Comparison of ENCODE assay signal across 26 mouse cellular contexts in genomic region chr11:70828975-70829615, GRCm38 (mm10). TPM values are rescaled to one million over a fixed set of nuclear protein-coding genes. Genes with fewer than 3 reads are reported as not detected.
DNase-seq lines count a peak whose midpoint lies in the region; ATAC-seq and TF ChIP-seq lines count a peak whose summit lies in the region.
"Had no signal": no experiment of that assay in that cellular context is flagged by ENCODE, and none has a peak within 500 bp of the region (broad histone marks: within the 10 kb centered on the region; RNA-seq: fewer than 3 reads in every experiment).

No protein-coding gene starts in this region.

- WGBS in embryonic facial prominence, embryonic 14.5 days: 48% methylated on average over 11 of the region's 11 CpGs
- 49% methylated on average over 11 of the region's 11 CpGs for WGBS in intestine, postnatal 0 days
- WGBS in lung, postnatal 0 days: 64% methylated on average over 11 of the region's 11 CpGs

- ATAC-seq in embryonic facial prominence, embryonic 14.5 days (ENCODE audit: low read depth): no peak
- peak; percentile 54; the same call in 1 of the 2 replicates for ATAC-seq in intestine, postnatal 0 days
- no peak for ATAC-seq in lung, postnatal 0 days
- ATAC-seq: forebrain, embryonic 16.5 days had no signal

- H3K79me3 ChIP-seq in C2C12 (ENCODE audit: low read depth): no peaks in the 10 kb centered on the region

- no peak overlapping the region for H3K4me3 ChIP-seq in C2C12 (ENCODE audit: insufficient read depth, poor library complexity, severe bottlenecking)
- no peak overlapping the region for H3K4me3 ChIP-seq in embryonic facial prominence, embryonic 14.5 days (ENCODE audit: low read depth, low read length)
- H3K4me3 ChIP-seq in intestine, postnatal 0 days (ENCODE audit: low read depth, low read length): no peak overlapping the region
- H3K4me3 ChIP-seq in lung, postnatal 0 days (ENCODE audit: low read depth, low read length): no peak overlapping the region
- H3K4me3 ChIP-seq: embryonic facial prominence, embryonic 13.5 days; hindbrain, embryonic 15.5 days; lung, embryonic 15.5 days; midbrain, embryonic 10.5 days had no signal

- no peaks in the 10 kb centered on the region for H3K36me3 ChIP-seq in C2C12 (ENCODE audit: control insufficient read depth, insufficient read depth)
- no peaks in the 10 kb centered on the region for H3K36me3 ChIP-seq in embryonic facial prominence, embryonic 14.5 days (ENCODE audit: control insufficient read depth, insufficient read depth, low read length)
- H3K36me3 ChIP-seq in intestine, postnatal 0 days (ENCODE audit: control insufficient read depth, insufficient read depth): no peaks in the 10 kb centered on the region
- no peaks in the 10 kb centered on the region for H3K36me3 ChIP-seq in lung, postnatal 0 days (ENCODE audit: insufficient read depth, low read length)
- H3K36me3 ChIP-seq: embryonic facial prominence, embryonic 13.5 days; hindbrain, embryonic 15.5 days; lung, embryonic 15.5 days; midbrain, embryonic 10.5 days had no signal

- peak; percentile 56 for DNase-seq in heart, adult 11 months
- no peak for DNase-seq in heart, adult 8-10 months (ENCODE audit: low spot score)
- DNase-seq in embryonic facial prominence, embryonic 14.5 days (ENCODE audit: low spot score): peak; percentile 19
- DNase-seq in lung, postnatal 0 days (ENCODE audit: low spot score): no peak
- no peak for DNase-seq in lung, postnatal 36 days
- no peak for DNase-seq in gastrocnemius, postnatal 14 days
- DNase-seq: adrenal gland, postnatal 25 days; B cell, adult 2 months; cerebellum, postnatal 10 days; kidney, postnatal 4 days; layer of hippocampus, adult 9-11 months; thymus, postnatal 14 days had no signal

- no peak overlapping the region for H3K27ac ChIP-seq in embryonic facial prominence, embryonic 14.5 days (replicated peaks; ENCODE audit: low read depth, low read length)
- H3K27ac ChIP-seq in intestine, postnatal 0 days (ENCODE audit: low read depth, low read length): no peak overlapping the region
- no peak overlapping the region for H3K27ac ChIP-seq in lung, postnatal 0 days (ENCODE audit: low read length)
- H3K27ac ChIP-seq: embryonic facial prominence, embryonic 13.5 days; hindbrain, embryonic 15.5 days; liver, embryonic 14.5 days; lung, embryonic 15.5 days; macrophage; midbrain, embryonic 10.5 days had no signal

- no peaks in the 10 kb centered on the region for H3K79me2 ChIP-seq in C2C12 (ENCODE audit: control insufficient read depth, insufficient read depth)

- no peak overlapping the region for H3K9ac ChIP-seq in embryonic facial prominence, embryonic 14.5 days (ENCODE audit: low read depth, low read length)
- no peak overlapping the region for H3K9ac ChIP-seq in intestine, postnatal 0 days (ENCODE audit: low read depth, low read length)
- H3K9ac ChIP-seq in lung, postnatal 0 days (replicated peaks; ENCODE audit: low read depth): no peak overlapping the region
- H3K9ac ChIP-seq: embryonic facial prominence, embryonic 13.5 days; hindbrain, embryonic 15.5 days; liver, embryonic 14.5 days; lung, embryonic 15.5 days had no signal

- no peaks in the 10 kb centered on the region for H3K4me1 ChIP-seq in embryonic facial prominence, embryonic 14.5 days (ENCODE audit: control insufficient read depth, insufficient read depth, low read length)
- no peaks in the 10 kb centered on the region for H3K4me1 ChIP-seq in intestine, postnatal 0 days (replicated peaks; ENCODE audit: control insufficient read depth, insufficient read depth, low read length)
- no peaks in the 10 kb centered on the region for H3K4me1 ChIP-seq in lung, postnatal 0 days (ENCODE audit: insufficient read depth, low read depth, low read length)
- H3K4me1 ChIP-seq: embryonic facial prominence, embryonic 13.5 days; hindbrain, embryonic 15.5 days; lung, embryonic 15.5 days; midbrain, embryonic 10.5 days had no signal

- no peak for TF ChIP-seq EP300 in lung, postnatal 0 days (IDR thresholded peaks at IDR 0.05)

- H3K9me3 ChIP-seq in embryonic facial prominence, embryonic 14.5 days (ENCODE audit: control insufficient read depth, low read length): no peaks in the 10 kb centered on the region
- H3K9me3 ChIP-seq in intestine, postnatal 0 days (ENCODE audit: control insufficient read depth): no peaks in the 10 kb centered on the region
- no peaks in the 10 kb centered on the region for H3K9me3 ChIP-seq in lung, postnatal 0 days (ENCODE audit: low read length)
- H3K9me3 ChIP-seq: embryonic facial prominence, embryonic 13.5 days; hindbrain, embryonic 15.5 days; lung, embryonic 15.5 days had no signal

- H3K4me2 ChIP-seq in embryonic facial prominence, embryonic 14.5 days (ENCODE audit: low read depth, low read length): no peak overlapping the region
- no peak overlapping the region for H3K4me2 ChIP-seq in intestine, postnatal 0 days (replicated peaks; ENCODE audit: low read depth)
- H3K4me2 ChIP-seq in lung, postnatal 0 days (replicated peaks; ENCODE audit: low read depth, low read length): no peak overlapping the region
- H3K4me2 ChIP-seq: embryonic facial prominence, embryonic 13.5 days; heart, embryonic 11.5 days; hindbrain, embryonic 15.5 days; lung, embryonic 15.5 days had no signal

- H3ac ChIP-seq in C2C12 (ENCODE audit: control insufficient read depth, insufficient read length, low read depth): no peak overlapping the region

- intact Hi-C loops in gastrocnemius, postnatal 14 days (cut with DNase I; ENCODE audit: low total_unique reads): no loop called here

- no peaks in the 10 kb centered on the region for H3K27me3 ChIP-seq in C2C12 (ENCODE audit: control insufficient read depth, insufficient read depth, insufficient read length)
- no peaks in the 10 kb centered on the region for H3K27me3 ChIP-seq in embryonic facial prominence, embryonic 14.5 days (replicated peaks; ENCODE audit: control insufficient read depth, insufficient read depth, low read length)
- no peaks in the 10 kb centered on the region for H3K27me3 ChIP-seq in intestine, postnatal 0 days (replicated peaks; ENCODE audit: control insufficient read depth, insufficient read depth, low read length)
- no peaks in the 10 kb centered on the region for H3K27me3 ChIP-seq in lung, postnatal 0 days (replicated peaks; ENCODE audit: insufficient read depth, low read length)
- H3K27me3 ChIP-seq: embryonic facial prominence, embryonic 13.5 days; hindbrain, embryonic 15.5 days; lung, embryonic 15.5 days had no signal

- no peak for TF ChIP-seq CTCF in C2C12 (IDR thresholded peaks at IDR 0.05; ENCODE audit: control insufficient read depth, insufficient read depth, insufficient read length)
- TF ChIP-seq CTCF in intestine, postnatal 0 days (IDR thresholded peaks at IDR 0.05; ENCODE audit: low read depth): no peak
- no peak for TF ChIP-seq CTCF in lung, postnatal 0 days (IDR thresholded peaks at IDR 0.05)

TF ChIP-seq in C2C12, 6 proteins besides CTCF, POLR2A, EP300 and RAD21:
- no peak for TF ChIP-seq FOSL1 (IDR thresholded peaks at IDR 0.05; ENCODE audit: insufficient read depth, low read length, poor library complexity, severe bottlenecking)
- TF ChIP-seq MAX (IDR thresholded peaks at IDR 0.05): no peak
- no peak for TF ChIP-seq MYOG (IDR thresholded peaks at IDR 0.05; ENCODE audit: control insufficient read depth, extremely low read depth, insufficient read length)
- no peak for TF ChIP-seq USF1 (IDR thresholded peaks at IDR 0.05; ENCODE audit: low read depth)
- no peak for TF ChIP-seq MYOD1 (IDR thresholded peaks at IDR 0.05; ENCODE audit: control insufficient read depth, insufficient read length, low read depth)
- peak; percentile 84 for TF ChIP-seq CEBPB (IDR thresholded peaks at IDR 0.05; ENCODE audit: low read depth)
TF ChIP-seq in C2C12: peak in this region for 1.

RNA-seq across cellular contexts. Expression of gene Rabep1, which starts 15.5 kb away (rescaled TPM):
- total RNA-seq in heart, adult 8-10 months (2022): 10 to 100 TPM; 35.9 to 40.8 (median 36.5) TPM
- polyA plus RNA-seq in C2C12 (2012; fragmentation: generic; extraction: Trizol): 11.9 TPM
- polyA plus RNA-seq in embryonic facial prominence, embryonic 14.5 days (2014; fragmentation: Nextera tagmentation; extraction: Ambion mirVana): 29.4 and 31.8 TPM in 2 replicates
- polyA plus RNA-seq in intestine, postnatal 0 days (2015; fragmentation: Nextera tagmentation; extraction: Ambion mirVana): 90.9 and 104 TPM in 2 replicates
- polyA plus RNA-seq in lung, postnatal 0 days (2015; fragmentation: Nextera tagmentation; extraction: Ambion mirVana): 35.3 and 35.6 TPM in 2 replicates
- 10 to 100 TPM; 22.7 to 24.3 TPM for total RNA-seq in gastrocnemius, postnatal 14 days (2021)

RNA-seq across cellular contexts. Expression of gene Scimp, which starts 16.7 kb away (rescaled TPM):
- under 1 TPM; 0.25 to 0.97 (median 0.53) TPM for total RNA-seq in heart, adult 8-10 months (2022)
- not detected for polyA plus RNA-seq in C2C12 (2012; fragmentation: generic; extraction: Trizol)
- 0.50 and 0.83 TPM in 2 replicates for polyA plus RNA-seq in embryonic facial prominence, embryonic 14.5 days (2014; fragmentation: Nextera tagmentation; extraction: Ambion mirVana)
- polyA plus RNA-seq in intestine, postnatal 0 days (2015; fragmentation: Nextera tagmentation; extraction: Ambion mirVana): 1.9 and 2.0 TPM in 2 replicates
- 0.96 and 2.1 TPM in 2 replicates for polyA plus RNA-seq in lung, postnatal 0 days (2015; fragmentation: Nextera tagmentation; extraction: Ambion mirVana)
- total RNA-seq in gastrocnemius, postnatal 14 days (2021): under 1 TPM in 1 of 2 experiments, not detected in 1; 0.22 TPM
- total RNA-seq: gastrocnemius, postnatal 4 days; left cerebral cortex, adult 18-20 months; left cerebral cortex, postnatal 36 days had no signal
- polyA plus RNA-seq: brain, embryonic 14.5 days; forebrain, embryonic 16.5 days; hindbrain, embryonic 15.5 days; midbrain, embryonic 10.5 days had no signal

Comparison
In these comparisons a context has a peak if more than half of its experiments do, and no peak if none do; other contexts are left out.
1. DNase-seq: peak in heart, adult 11 months (single experiment) and embryonic facial prominence, embryonic 14.5 days (single experiment); none in heart, adult 8-10 months (single experiment), lung, postnatal 0 days (single experiment), lung, postnatal 36 days (single experiment) and gastrocnemius, postnatal 14 days (single experiment).